Mouse (Mus musculus) liver, postnatal 0 days (tissue): ENCODE results near the gene Zfp1.

Experiments used
- CTCF ChIP-seq: sonication (generic); IDR thresholded peaks from 2 replicates; pipeline ENCODE4 v1.5.1; 2016; ENCODE audit warnings: antibody characterized with exemption, low read depth
- EP300 ChIP-seq: IDR thresholded peaks from 2 replicates; pipeline ENCODE4 v1.6.1; 2016; ENCODE audit warnings: antibody characterized with exemption, low read depth, mild to moderate bottlenecking

GRCm38 (mm10) chr8:111708265-111708664 is 65.1 kb downstream of the Zfp1 start:
- TF ChIP-seq EP300 (no peak), CTCF (no peak)
